Mouse (Mus musculus) frontal cortex, postnatal 14 days (tissue): ENCODE data around the gene Ntf3.

Source experiments
- DNase-seq, 2 experiments: peaks; one replicate each; pipeline ENCODE4 v3.0.0; 2022; ENCODE audit warnings: low spot score in 2 of 2

Gene Ntf3

GRCm38 (mm10) chr6:126159279-126160066 lies 7.2 kb downstream of the Ntf3 start:
- no peak for DNase-seq

GRCm38 (mm10) chr6:126155928-126156327 lies 10.8 kb downstream of the Ntf3 start:
- DNase-seq, result no peak

GRCm38 (mm10) chr6:126154372-126154982 lies 12.2 kb downstream of the Ntf3 start:
- DNase-seq, result no peak

- no peak for DNase-seq
Measured at GRCm38 (mm10) chr6:126153154-126153553, 13.6 kb downstream of the Ntf3 start.

- DNase-seq, result no peak
Measured at GRCm38 (mm10) chr6:126143659-126144058, 23.1 kb downstream of the Ntf3 start.

GRCm38 (mm10) chr6:126142741-126143140 lies 24.0 kb downstream of the Ntf3 start:
- DNase-seq, result no peak

- DNase-seq, result no peak
Measured at GRCm38 (mm10) chr6:126142021-126142554, 24.6 kb downstream of the Ntf3 start.

- no peak for DNase-seq
Measured at GRCm38 (mm10) chr6:126141472-126141871, 25.2 kb downstream of the Ntf3 start.

- DNase-seq, result no peak
Measured at GRCm38 (mm10) chr6:126140961-126141360, 25.7 kb downstream of the Ntf3 start.

GRCm38 (mm10) chr6:126140416-126140815 lies 26.3 kb downstream of the Ntf3 start:
- DNase-seq, result no peak

GRCm38 (mm10) chr6:126134155-126134906 lies 32.4 kb downstream of the Ntf3 start:
- no peak for DNase-seq

GRCm38 (mm10) chr6:126128238-126128637 lies 38.5 kb downstream of the Ntf3 start:
- DNase-seq, result no peak

GRCm38 (mm10) chr6:126118247-126118646 lies 48.5 kb downstream of the Ntf3 start:
- DNase-seq, result no peak

- no peak for DNase-seq
Measured at GRCm38 (mm10) chr6:126117191-126117590, 49.5 kb downstream of the Ntf3 start.

- DNase-seq, result no peak
Measured at GRCm38 (mm10) chr6:126114934-126115633, 51.6 kb downstream of the Ntf3 start.

- no peak for DNase-seq
Measured at GRCm38 (mm10) chr6:126110892-126111835, 55.5 kb downstream of the Ntf3 start.

- no peak for DNase-seq
Measured at GRCm38 (mm10) chr6:126109184-126109583, 57.5 kb downstream of the Ntf3 start.

- no peak for DNase-seq
Measured at GRCm38 (mm10) chr6:126108771-126109170, 57.9 kb downstream of the Ntf3 start.

- no peak for DNase-seq
Measured at GRCm38 (mm10) chr6:126107398-126107797, 59.3 kb downstream of the Ntf3 start.

GRCm38 (mm10) chr6:126106798-126107173 lies 59.9 kb downstream of the Ntf3 start:
- no peak for DNase-seq
